Mouse (Mus musculus) liver, postnatal 0 days (tissue): ENCODE data around the gene Mark3. TPM values are rescaled to one million over a fixed set of nuclear protein-coding genes. Genes with fewer than 3 reads are reported as not detected.

Experiments
- ATAC-seq: fragments of 200-750 bp; cut with Nextera tagmentation; 2 replicates; pipeline ENCODE4 v1.8.0; 2017; ENCODE audit warnings: mild to moderate bottlenecking, moderate library complexity
- DNase-seq: peaks from one replicate; pipeline ENCODE4 v3.0.0-alpha.2; 2016
- H3K27ac ChIP-seq: fragments of 300-500 bp; sonication (generic); 2 replicates; pipeline ENCODE4 v1.5.1; 2014; ENCODE audit warnings: antibody characterized with exemption, moderate library complexity, mild to moderate bottlenecking, low read depth
- H3K27me3 ChIP-seq: fragments of 300-500 bp; sonication (generic); 2 replicates; pipeline ENCODE4 v1.6.1; 2014; ENCODE audit warnings: low read length, control low read depth, mixed read lengths; ENCODE audit not compliant: insufficient read depth
- H3K36me3 ChIP-seq: fragments of 300-500 bp; sonication (generic); replicated peaks from 2 replicates; pipeline ENCODE4 v1.6.1; 2014; ENCODE audit warnings: mild to moderate bottlenecking, control low read depth, low read length, moderate library complexity, mixed read lengths; ENCODE audit not compliant: insufficient read depth
- H3K4me1 ChIP-seq: fragments of 300-500 bp; sonication (generic); 2 replicates; pipeline ENCODE4 v1.6.1; 2014; ENCODE audit warnings: antibody characterized with exemption, mild to moderate bottlenecking, control low read depth; ENCODE audit not compliant: insufficient read depth
- H3K4me2 ChIP-seq: fragments of 300-500 bp; sonication (generic); 2 replicates; pipeline ENCODE4 v1.6.1; 2014; ENCODE audit warnings: low read depth, mild to moderate bottlenecking, low read length, moderate library complexity, mixed read lengths
- H3K4me3 ChIP-seq: fragments of 300-500 bp; sonication (generic); 2 replicates; pipeline ENCODE4 v1.5.1; 2014; ENCODE audit warnings: low read depth, low read length
- H3K9ac ChIP-seq: fragments of 300-500 bp; sonication (generic); replicated peaks from 2 replicates; pipeline ENCODE4 v1.6.1; 2014; ENCODE audit warnings: mild to moderate bottlenecking, moderate library complexity
- H3K9me3 ChIP-seq: fragments of 300-500 bp; sonication (generic); 2 replicates; pipeline ENCODE4 v1.6.1; 2016; ENCODE audit warnings: mild to moderate bottlenecking, control low read depth, low read length, mixed read lengths
- CTCF ChIP-seq: sonication (generic); IDR thresholded peaks from 2 replicates; pipeline ENCODE4 v1.5.1; 2016; ENCODE audit warnings: antibody characterized with exemption, low read depth
- EP300 ChIP-seq: IDR thresholded peaks from 2 replicates; pipeline ENCODE4 v1.6.1; 2016; ENCODE audit warnings: antibody characterized with exemption, low read depth, mild to moderate bottlenecking
- WGBS: fragments of 180-500 bp; shearing (Covaris S2); extraction: QIAGEN DNeasy Blood & Tissue Kit; methylation state at CpG from one replicate; pipeline ENCODE4 v1.1.7; 2014; ENCODE audit not compliant: insufficient replicate concordance; 5-methylcytosine and 5-hydroxymethylcytosine counted together
- polyA plus RNA-seq: library from polyadenylated mRNA; unstranded; fragments of >200 nt; fragmentation: Nextera tagmentation; extraction: Ambion mirVana; gene quantifications from 2 replicates; pipeline ENCODE4 v1.2.1, GENCODE M21; 2015

Mark3 gene
- polyA plus RNA-seq, 1 experiment from 2014 or later: 9.5 TPM

- 46% methylated on average over 2 of the region's 2 CpGs for WGBS
- Histone ChIP-seq H3K9ac (no peak overlapping the region), H3K4me2 (peak overlapping the region; percentile 63), H3K4me3 (no peak overlapping the region), H3K9me3 (no peaks in the 10 kb centered on the region), H3K27me3 (no peaks in the 10 kb centered on the region), H3K36me3 (no peaks in the 10 kb centered on the region), H3K27ac (peak overlapping the region; percentile 70), H3K4me1 (peaks cover 22% of the 10 kb centered on the region)
- DNase-seq: peak; percentile 35
- peak; percentile 99 for ATAC-seq
- TF ChIP-seq EP300: peak; percentile 81
- TF ChIP-seq CTCF: no peak
Measured at GRCm38 (mm10) chr12:111558655-111559054, 15.7 kb upstream of the Mark3 start.

DNA sequence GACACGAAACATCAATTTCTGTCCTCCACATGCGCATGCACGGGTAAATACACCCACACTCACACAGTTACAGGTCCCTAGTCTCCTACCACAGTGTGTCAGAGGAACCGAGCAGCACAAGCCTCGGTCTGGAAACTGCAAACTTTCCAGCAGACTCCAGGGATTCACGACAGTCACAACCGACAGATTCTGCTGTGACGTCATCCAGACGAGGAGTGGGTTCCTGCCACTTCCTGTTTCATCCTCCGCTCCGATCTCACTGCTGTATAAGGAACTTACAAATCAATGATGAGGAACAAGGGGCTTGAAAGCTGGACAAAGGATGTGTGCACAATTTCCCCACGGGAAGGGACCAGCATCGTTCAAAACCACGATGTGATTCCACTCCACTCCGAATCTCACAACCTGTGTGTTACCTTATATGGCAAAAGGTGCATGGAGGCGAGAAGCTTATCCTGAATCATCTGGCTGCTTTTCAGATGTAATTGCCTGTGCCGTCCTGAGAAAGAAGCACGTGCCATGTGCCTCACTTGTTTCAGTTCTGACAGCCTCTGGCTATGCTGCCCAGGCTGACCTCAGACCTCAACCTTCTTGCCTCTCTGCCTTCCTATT is 14.6 kb upstream of the Mark3 start:
- Histone ChIP-seq H3K27ac (0 out of 2 replicates have a peak overlapping the region, but pooled peaks have one; percentile 70), H3K27me3 (no peaks in the 10 kb centered on the region), H3K4me1 (peaks cover 22% of the 10 kb centered on the region), H3K9ac (peak overlapping the region; percentile 5), H3K9me3 (no peaks in the 10 kb centered on the region), H3K36me3 (no peaks in the 10 kb centered on the region), H3K4me3 (peak overlapping the region; percentile 29; the same call in 1 of the 2 replicates), H3K4me2 (peak overlapping the region; percentile 63)
- peak; percentile 46 for DNase-seq
- TF ChIP-seq EP300 (no peak), CTCF (no peak)
- 29% methylated on average over 18 of the region's 18 CpGs for WGBS
- 0 out of 2 replicates have a peak, but pooled peaks have one; percentile 9 for ATAC-seq

DNA sequence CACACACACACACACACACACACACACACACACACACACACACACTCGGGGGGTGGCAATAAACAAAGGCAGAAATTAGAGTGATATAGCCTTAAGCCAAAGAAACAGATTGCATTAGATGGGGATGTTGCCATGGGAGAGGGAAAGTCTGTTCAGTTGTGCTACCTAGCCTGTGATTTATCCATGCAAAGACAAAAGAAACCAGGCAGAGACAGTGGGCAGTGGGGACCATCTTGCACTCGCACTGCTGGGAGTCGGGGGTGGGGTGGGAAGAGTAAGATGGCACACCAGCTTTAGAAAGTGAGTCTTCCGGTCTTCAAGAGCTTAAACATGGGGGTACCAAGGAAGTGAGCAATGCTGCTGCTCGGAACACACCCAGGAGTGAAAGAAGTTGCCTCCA is 14.0 kb upstream of the Mark3 start:
- H3K27ac ChIP-seq: no peak overlapping the region
- TF ChIP-seq EP300: no peak

GRCm38 (mm10) chr12:111562276-111562814 is 12.0 kb upstream of the Mark3 start:
- no peak for TF ChIP-seq CTCF
- no peak for TF ChIP-seq EP300
- ATAC-seq (no peak), DNase-seq (no peak)
- no peak overlapping the region for H3K9ac ChIP-seq
- no peaks in the 10 kb centered on the region for H3K27me3 ChIP-seq
- no peak overlapping the region for H3K4me3 ChIP-seq
- H3K27ac ChIP-seq: no peak overlapping the region
- WGBS: 61% methylated on average over 4 of the region's 4 CpGs
- H3K36me3 ChIP-seq: no peaks in the 10 kb centered on the region
- H3K9me3 ChIP-seq: no peaks in the 10 kb centered on the region
- no peak overlapping the region for H3K4me2 ChIP-seq
- H3K4me1 ChIP-seq: peaks cover 22% of the 10 kb centered on the region

More for the DNA sequence above, 14.0 kb upstream of the Mark3 start:
- Histone ChIP-seq H3K4me1 (peaks cover 22% of the 10 kb centered on the region), H3K4me3 (no peak overlapping the region), H3K9ac (no peak overlapping the region), H3K36me3 (no peaks in the 10 kb centered on the region), H3K9me3 (no peaks in the 10 kb centered on the region), H3K4me2 (peak overlapping the region; percentile 63; the same call in 1 of the 2 replicates), H3K27me3 (no peaks in the 10 kb centered on the region)
- WGBS: 61% methylated on average over 5 of the region's 5 CpGs
- no peak for ATAC-seq
- DNase-seq: no peak

DNA sequence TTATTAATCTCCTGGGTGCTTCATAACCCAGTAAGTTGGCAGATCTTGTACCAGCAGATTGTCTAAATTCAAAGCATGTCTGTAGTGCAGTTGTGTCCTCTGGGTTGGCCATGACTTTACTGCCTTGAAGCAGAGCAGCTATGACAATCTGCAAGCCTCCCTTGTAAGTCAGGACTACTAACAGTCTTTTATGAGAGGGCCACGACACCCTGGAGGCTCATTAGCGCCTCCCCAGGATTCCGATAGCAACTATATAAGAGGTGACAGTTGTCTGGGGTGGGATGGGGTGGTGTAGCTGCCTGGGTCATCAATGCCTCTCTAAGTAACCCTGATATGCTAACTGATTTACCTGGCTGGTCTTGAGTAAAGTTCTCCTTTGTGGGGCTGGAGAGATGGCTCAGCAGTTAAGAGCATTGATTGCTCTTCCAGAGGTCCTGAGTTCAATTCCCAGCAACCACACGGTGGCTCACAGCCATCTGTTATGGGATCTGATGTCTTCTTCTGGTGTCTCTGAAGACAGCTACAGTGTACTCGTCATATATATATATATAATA is 11.2 kb upstream of the Mark3 start:
- Histone ChIP-seq H3K4me2 (no peak overlapping the region), H3K9me3 (no peaks in the 10 kb centered on the region), H3K27ac (no peak overlapping the region), H3K4me3 (no peak overlapping the region), H3K36me3 (no peaks in the 10 kb centered on the region), H3K9ac (no peak overlapping the region), H3K27me3 (no peaks in the 10 kb centered on the region), H3K4me1 (peaks cover 19% of the 10 kb centered on the region)
- DNase-seq: no peak
- WGBS: 50% methylated on average over 5 of the region's 5 CpGs
- no peak for ATAC-seq
- TF ChIP-seq CTCF: peak; percentile 37
- TF ChIP-seq EP300: no peak

- H3K27me3 ChIP-seq: no peaks in the 10 kb centered on the region
- no peak for TF ChIP-seq CTCF
- TF ChIP-seq EP300: no peak
- no peaks in the 10 kb centered on the region for H3K9me3 ChIP-seq
- no peak overlapping the region for H3K4me2 ChIP-seq
- DNase-seq: no peak
- no peaks in the 10 kb centered on the region for H3K36me3 ChIP-seq
- 64% methylated on average over 5 of the region's 5 CpGs for WGBS
- ATAC-seq: no peak
- H3K4me1 ChIP-seq: peaks cover 1% of the 10 kb centered on the region; the same call in 1 of the 2 replicates
- H3K4me3 ChIP-seq: no peak overlapping the region
- H3K9ac ChIP-seq: no peak overlapping the region
- H3K27ac ChIP-seq: no peak overlapping the region
Measured at GRCm38 (mm10) chr12:111565363-111565762, 9.0 kb upstream of the Mark3 start.
